Mouse (Mus musculus) central nervous system, embryonic 14 days (tissue): Measurements from ENCODE around the gene Mif4gd. TPM values are rescaled to one million over a fixed set of nuclear protein-coding genes. Genes with fewer than 3 reads are reported as not detected.

Source experiments
- polyA plus RNA-seq: library from polyadenylated mRNA; depleted of rRNA; stranded (reverse); fragments of >200 nt; gene quantifications from 2 replicates; pipeline ENCODE4 v1.2.3, GENCODE M21; 2012; rRNA removed

Gene Mif4gd
- polyA plus RNA-seq, result 19.2 and 23.0 TPM in 2 replicates

GRCm38 (mm10) chr11:115612410-115613137, at the start of gene Mif4gd:
Gene Mif4gd (minus strand): TSS chr11:115612969.

DNA sequence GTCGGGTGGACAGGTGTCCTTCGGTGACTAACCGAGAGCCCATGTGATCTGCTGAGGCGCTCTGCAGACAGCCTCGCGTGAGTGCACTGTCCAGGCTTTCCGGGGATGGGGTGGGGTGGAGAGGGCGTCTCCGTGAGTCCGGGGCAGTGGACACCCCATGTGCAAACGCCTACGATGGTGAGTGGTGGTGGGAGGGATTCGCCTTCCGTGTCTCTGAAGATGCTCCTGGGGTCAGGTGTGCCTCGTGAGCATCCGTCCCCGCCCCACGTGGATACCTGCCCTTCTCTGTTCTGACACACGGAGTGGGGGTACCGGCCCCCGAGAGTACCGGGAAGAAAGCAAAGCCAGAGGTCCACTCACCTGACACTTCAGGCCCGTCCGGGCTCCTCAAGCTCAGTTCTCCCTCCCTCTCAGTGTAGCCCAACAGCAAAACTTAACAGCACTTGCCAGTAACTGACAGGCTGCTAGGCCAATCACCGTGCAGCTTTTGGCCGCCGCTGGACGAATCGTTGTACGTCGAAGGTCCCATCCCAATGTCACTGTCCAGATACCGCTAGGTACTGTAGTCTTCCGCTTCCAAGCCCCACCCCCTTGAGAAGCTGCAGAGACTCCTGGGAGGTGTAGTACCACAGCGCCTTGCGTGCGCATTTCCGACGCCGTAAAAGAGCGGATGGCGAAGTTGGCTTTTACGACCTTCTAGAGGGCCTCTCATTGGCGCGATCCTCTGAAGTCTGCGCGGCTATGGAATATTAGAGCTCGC, 15.1 kb upstream of the Mif4gd start, which contains the start of gene Slc25a19:
Gene Slc25a19, minus strand, starts transcription at position 591 of the 760 bp plus-strand sequence.

DNA sequence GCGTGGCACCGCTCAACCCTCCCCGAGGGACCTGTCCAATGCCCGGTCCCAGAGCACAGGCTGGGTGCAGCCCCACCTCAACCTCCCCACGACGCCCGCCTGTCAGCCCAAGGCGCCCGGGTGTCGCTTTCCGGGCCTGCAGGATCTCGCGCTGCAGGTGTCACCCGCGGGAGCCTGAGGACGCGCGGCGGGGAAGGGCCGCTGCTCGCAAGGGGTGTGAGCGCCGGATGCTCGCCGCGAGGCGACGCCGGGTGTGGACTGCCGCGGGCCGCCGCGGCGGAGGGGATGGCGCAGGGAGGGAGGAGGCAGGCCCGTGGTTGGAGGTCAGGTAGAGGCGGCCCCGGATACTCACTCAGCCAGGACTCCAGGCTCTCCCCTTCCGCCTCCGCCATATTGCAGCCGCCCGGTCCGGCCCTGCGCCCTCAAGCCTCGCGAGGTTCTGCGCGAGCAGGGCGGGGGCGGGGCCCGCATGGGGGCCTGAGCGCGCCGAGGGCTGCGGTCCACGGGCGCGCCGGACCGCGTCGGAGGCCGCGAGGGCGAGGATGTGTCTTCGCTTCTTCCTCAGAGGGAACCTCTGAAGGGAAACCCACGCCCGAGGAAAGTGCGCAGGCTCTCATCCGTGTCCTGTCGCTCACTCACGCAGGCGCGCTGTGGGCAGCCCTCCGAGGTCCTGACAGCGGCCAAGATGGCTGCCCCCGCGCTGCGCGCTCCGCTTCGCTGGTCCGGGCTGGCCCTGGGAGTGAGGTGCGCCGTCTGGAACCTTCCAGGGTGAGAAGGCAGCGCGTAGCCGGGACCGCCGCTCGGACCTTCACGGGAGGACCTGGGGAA, 9.1 kb downstream of the Mif4gd start, which contains the start of the genes Mrps7 and Gga3:
Gene Mrps7, plus strand, starts transcription at position 450 of the 828 bp plus-strand sequence.
Gene Gga3, minus strand, starts transcription at position 576 of the 828 bp plus-strand sequence.

DNA sequence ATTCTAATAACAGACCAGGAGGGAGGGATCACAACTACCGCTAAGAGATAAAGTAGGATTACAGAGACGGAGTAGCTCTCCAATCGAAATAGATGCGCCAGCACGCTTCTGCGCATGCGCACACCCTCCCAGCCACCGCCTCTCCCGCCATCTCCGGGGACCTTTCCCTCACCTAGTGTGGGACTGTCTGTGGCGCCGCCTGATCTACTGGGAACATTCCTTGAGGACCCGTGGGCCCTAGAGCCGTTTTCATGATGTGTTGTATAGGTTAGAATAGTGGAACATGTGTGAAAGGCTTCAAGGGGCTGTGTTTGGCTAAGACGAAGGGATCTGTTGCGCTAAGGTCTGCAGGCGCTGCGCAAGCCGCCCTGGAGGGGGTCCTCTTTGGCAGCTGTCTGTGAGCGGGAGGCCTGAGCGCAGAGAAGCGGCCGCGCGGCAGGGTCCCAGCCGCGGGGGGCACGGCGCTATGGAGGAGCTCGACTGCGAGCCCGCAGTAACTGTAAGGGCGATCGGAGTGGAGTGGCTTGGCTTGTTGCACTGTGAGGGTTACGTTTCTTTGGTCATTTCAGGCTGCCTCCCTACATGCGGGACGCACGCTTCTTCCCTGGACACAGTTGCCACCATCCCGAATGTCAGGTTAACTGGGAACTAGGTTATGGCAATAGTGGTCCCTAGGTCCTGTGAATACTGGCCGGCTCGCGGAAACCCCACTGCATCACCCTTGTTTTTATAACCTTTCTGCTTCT, 48.5 kb downstream of the Mif4gd start, which contains the start of gene Nup85:
Gene Nup85, plus strand, starts transcription at position 371 of the 746 bp plus-strand sequence.

Other genes starting within 250 kb of the Mif4gd start
- 45.1 and 49.4 TPM in 2 replicates for gene Hid1, start 245.2 kb downstream of the Mif4gd start, polyA plus RNA-seq
- gene Cdr2l, start 231.1 kb downstream of the Mif4gd start, polyA plus RNA-seq, result 34.8 and 35.1 TPM in 2 replicates
- gene Mrpl58, start 209.2 kb downstream of the Mif4gd start, polyA plus RNA-seq, result 134 and 152 TPM in 2 replicates
- 497 and 500 TPM in 2 replicates for gene Atp5h, start 193.0 kb downstream of the Mif4gd start, polyA plus RNA-seq
- gene Kctd2, start 192.8 kb downstream of the Mif4gd start, polyA plus RNA-seq, result 51.5 and 51.6 TPM in 2 replicates
- gene Trim80, start 172.4 kb downstream of the Mif4gd start, polyA plus RNA-seq, result 0.04 and 0.06 TPM in 2 replicates
- gene Slc16a5, start 150.5 kb downstream of the Mif4gd start, polyA plus RNA-seq, result 0.18 TPM in 1 of 2 replicates, not detected in the other
- 11.7 and 12.9 TPM in 2 replicates for gene Armc7, start 137.3 kb downstream of the Mif4gd start, polyA plus RNA-seq
- gene Nt5c, start 121.1 kb downstream of the Mif4gd start, polyA plus RNA-seq, result 80.7 and 82.5 TPM in 2 replicates
- 1,013 and 1,226 TPM in 2 replicates for gene Jpt1, start 98.6 kb downstream of the Mif4gd start, polyA plus RNA-seq
- 662 and 802 TPM in 2 replicates for gene Sumo2, start 76.7 kb downstream of the Mif4gd start, polyA plus RNA-seq
- 151 and 152 TPM in 2 replicates for gene Nup85, start 48.5 kb downstream of the Mif4gd start, polyA plus RNA-seq
- 39.4 and 39.7 TPM in 2 replicates for gene Mrps7, start 9.0 kb downstream of the Mif4gd start, polyA plus RNA-seq
- 48.1 and 53.0 TPM in 2 replicates for gene Gga3, start 8.9 kb downstream of the Mif4gd start, polyA plus RNA-seq
- 53.5 and 57.1 TPM in 2 replicates for gene Slc25a19, start 15.3 kb upstream of the Mif4gd start, polyA plus RNA-seq
- gene Grb2, start 95.6 kb upstream of the Mif4gd start, polyA plus RNA-seq, result 111 and 113 TPM in 2 replicates
- gene Tmem94, start 152.5 kb upstream of the Mif4gd start, polyA plus RNA-seq, result 51.0 and 52.8 TPM in 2 replicates
- 20.5 and 22.6 TPM in 2 replicates for gene Caskin2, start 200.7 kb upstream of the Mif4gd start, polyA plus RNA-seq
- 29.6 and 32.5 TPM in 2 replicates for gene Tsen54, start 201.8 kb upstream of the Mif4gd start, polyA plus RNA-seq
- gene Llgl2, start 211.1 kb upstream of the Mif4gd start, polyA plus RNA-seq, result 2.4 and 3.4 TPM in 2 replicates
- 0.16 and 0.30 TPM in 2 replicates for gene Myo15b, start 245.4 kb upstream of the Mif4gd start, polyA plus RNA-seq